Mouse (Mus musculus) testis, adult 2 months (tissue): ENCODE results near the gene Epb41.

Experiments
- CTCF ChIP-seq: fragments of 200-500 bp; IDR thresholded peaks from 2 replicates; pipeline ENCODE4 v1.5.1; 2012; ENCODE audit warnings: low read depth, mild to moderate bottlenecking, inconsistent platforms, low read length, moderate library complexity; ENCODE audit not compliant: control insufficient read depth, insufficient read depth, insufficient replicate concordance
- POLR2A ChIP-seq: fragments of 200-500 bp; IDR thresholded peaks from 2 replicates; pipeline ENCODE4 v1.6.1; 2012; ENCODE audit warnings: low read depth, mild to moderate bottlenecking, inconsistent platforms, low read length, moderate library complexity; ENCODE audit not compliant: control insufficient read depth

GRCm38 (mm10) chr4:131881306-131881705 is 193.8 kb downstream of the Epb41 start:
- TF ChIP-seq POLR2A (no peak), CTCF (no peak)
